Mouse (Mus musculus): ENCODE results near the gene Abcb5. TPM values are rescaled to one million over a fixed set of nuclear protein-coding genes. Genes with fewer than 3 reads are reported as not detected.

Abcb5 gene
- polyA plus RNA-seq, 1 experiment, result not detected

DNA sequence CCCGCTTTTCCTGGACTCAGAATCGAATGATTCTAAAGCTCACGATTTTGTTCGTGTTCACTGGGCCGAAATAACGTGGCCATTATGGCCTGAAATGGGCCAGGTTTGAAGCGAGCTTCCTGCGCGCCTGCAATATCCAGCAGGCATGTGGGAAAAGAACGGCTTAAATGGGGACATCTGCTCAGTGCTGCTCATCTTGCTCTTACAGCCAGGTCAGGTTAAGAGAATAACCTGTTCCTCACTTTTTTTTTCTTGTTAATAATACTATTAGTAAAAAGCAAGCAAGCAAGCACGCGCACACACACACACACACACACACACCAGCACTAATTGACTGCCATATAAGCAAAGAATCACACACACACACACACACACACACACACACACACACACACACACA, 125.4 kb downstream of the Abcb5 start:
- TF ChIP-seq GATA1 (IDR thresholded peaks at IDR 0.05; ENCODE audit: low read length), result no peak

DNA sequence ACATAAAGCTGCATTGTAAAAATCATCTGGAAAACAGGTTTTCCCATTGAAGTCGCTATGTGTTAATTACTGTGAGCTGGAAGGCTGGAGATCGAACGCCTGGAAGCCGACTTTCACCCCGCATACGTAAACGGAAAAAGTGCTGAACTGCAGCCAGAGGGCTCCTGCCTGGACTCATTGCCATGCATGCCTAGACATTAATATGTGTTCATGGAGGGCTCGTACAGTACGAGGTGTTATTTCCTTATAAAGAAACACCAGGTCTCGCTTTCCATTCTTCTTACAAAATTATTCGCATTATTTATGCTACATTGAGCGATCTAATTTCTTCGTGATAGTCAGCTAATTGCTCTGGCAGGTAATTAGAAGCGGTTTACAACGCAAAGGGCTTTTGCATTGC, 125.9 kb downstream of the Abcb5 start:
- TF ChIP-seq GATA1 (IDR thresholded peaks at IDR 0.05; ENCODE audit: low read length), result no peak

DNA sequence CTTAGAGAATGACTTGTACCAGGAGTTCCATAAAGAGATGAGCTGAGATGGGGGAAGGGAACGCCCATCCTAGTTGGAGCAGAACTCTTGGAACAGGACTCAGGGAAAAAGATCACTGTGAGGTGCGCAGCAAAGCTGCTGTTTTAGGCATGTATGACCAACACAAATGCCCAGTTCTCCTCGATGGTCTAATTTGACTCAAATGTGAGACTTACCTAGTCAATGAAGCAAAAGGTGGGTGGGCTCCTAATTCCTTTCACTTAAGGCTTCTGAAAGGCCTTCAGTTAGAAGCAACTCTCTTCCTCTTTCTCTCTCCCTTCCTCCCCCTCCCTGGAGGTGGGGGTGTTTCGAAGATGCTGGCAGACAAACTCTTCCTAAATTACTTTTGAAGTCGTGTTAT, 126.8 kb downstream of the Abcb5 start:
- TF ChIP-seq GATA1 (IDR thresholded peaks at IDR 0.05; ENCODE audit: low read length), result no peak

DNA sequence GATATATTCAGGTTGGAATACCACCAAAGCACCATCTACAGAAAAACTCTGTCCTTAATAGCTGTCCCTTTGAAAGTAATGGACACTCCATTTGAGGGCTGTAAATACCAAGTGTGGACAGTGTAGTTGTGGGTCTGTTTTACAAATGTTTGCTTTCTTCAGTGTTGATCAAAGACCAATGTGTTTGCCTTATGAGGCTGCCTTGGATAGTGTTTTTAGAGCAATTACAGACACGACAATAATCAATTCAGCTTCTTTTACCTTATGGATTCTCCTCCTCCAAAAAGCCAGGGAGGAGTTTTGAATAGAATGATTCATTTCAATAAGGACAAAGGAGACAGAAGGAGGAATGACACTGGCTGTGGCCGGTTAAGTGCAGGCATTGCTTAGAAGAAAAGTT, 128.0 kb downstream of the Abcb5 start:
- no peak for TF ChIP-seq GATA1 (IDR thresholded peaks at IDR 0.05; ENCODE audit: low read length)

DNA sequence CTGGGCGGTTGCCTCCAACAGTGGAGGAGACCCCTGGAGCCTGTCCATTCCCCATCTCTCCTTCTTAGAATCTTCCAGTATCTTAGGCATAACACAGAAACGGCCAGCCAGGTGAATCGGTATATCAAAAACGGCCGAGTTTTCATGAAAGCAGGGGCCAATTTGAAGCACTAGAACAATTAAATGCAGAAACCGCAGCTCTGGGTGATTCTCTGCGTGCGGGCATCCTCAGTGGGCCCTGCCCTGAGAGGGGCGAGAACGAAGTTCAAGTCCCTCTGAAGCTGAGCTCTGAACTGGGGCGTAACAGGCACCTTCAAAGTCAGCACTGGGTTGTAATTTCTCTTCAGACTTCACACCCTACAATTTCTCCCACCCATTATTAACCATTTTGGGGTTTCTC, 128.9 kb downstream of the Abcb5 start:
- no peak for TF ChIP-seq GATA1 (IDR thresholded peaks at IDR 0.05; ENCODE audit: low read length)

DNA sequence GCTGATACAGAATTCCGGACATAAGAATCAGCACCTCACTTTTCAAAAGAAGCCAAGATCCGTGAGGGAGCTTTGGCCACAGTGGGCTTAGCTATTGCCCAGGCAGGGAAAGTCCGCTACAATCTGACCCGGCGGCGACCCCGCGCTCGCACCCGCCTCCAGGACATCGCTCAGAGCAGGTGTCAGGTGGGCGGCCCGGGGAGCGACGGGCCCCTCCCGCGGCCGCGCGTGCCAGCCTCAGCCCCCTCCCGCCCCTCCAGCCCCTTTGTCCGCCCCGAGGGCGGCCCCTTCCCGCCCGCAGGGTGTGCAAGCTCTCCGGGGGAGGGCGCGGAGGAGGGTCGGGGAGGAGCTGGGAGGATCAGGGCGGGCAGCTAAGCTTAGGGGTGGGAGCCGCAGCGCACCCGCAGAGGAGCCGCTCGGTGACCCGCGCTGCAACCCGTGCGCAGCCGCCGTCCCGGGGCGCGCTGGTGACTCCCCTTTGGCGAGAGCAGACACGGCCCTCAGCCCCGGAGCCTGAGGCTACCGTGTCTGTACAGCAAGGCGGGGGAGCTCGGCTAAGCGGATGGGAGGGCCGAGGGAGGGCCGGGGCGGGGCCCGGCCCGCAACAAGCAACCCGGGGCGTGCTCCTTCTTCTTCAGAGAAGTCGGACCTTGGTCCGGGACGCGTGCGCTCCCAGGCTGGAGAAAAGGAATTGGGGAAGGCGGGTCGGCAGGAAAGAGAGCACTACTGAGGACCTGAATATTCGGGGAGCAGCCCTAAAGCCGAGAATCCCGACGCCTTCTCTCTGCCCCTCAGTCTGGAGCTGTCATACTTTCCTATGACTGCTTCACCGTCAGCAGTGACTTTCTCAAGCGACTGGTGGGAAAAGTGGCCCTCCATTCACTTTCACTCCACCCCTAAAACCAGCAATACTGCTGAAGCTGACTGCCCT, 129.5 kb downstream of the Abcb5 start:
- no peak for TF ChIP-seq GATA1 (IDR thresholded peaks at IDR 0.05; ENCODE audit: low read length)

DNA sequence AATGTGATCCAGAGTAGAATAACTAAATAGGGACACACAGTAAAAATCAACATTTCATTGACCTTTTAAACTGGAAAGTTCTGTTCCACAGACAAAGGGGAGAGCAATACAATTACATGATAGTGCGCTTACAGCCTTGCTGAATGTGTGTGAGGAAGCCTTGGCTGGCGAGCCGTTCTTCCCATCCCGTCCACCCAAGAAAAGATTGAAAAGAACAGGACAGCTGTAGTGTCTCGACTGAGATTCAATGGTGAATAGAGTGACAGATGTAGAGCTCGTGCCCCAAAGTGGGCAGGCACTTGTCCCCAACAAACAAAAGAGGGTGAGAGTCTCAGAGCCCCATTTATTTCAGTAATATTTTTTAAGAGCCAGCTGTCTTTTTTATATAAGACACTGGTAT, 136.3 kb downstream of the Abcb5 start:
- no peak for TF ChIP-seq GATA1 (IDR thresholded peaks at IDR 0.05; ENCODE audit: low read length)

Other genes with a start within 250 kb of the Abcb5 start
- not detected in 2 replicates for gene Sp8, start 120.1 kb downstream of the Abcb5 start, polyA plus RNA-seq (2012)

Data from G1E-ER4 (cell line).